Mouse (Mus musculus): ENCODE results near the gene Zfp853. TPM values are rescaled to one million over a fixed set of nuclear protein-coding genes. Genes with fewer than 3 reads are reported as not detected.

The Zfp853 gene
- polyA plus RNA-seq, 1 experiment from 2014 or later: 0.34 TPM

- no peak for ATAC-seq (ENCODE audit: insufficient number of reproducible peaks, insufficient read depth, low FRiP score, low TSS enrichment, low read depth)
- Histone ChIP-seq H3K9me3 (no peaks in the 10 kb centered on the region), H3K27ac (no peak overlapping the region), H3K4me1 (peaks cover 31% of the 10 kb centered on the region), H3K4me3 (no peak overlapping the region), H3K36me3 (no peaks in the 10 kb centered on the region), H3K4me2 (no peak overlapping the region), H3K9ac (no peak overlapping the region), H3K27me3 (peaks cover 100% of the 10 kb centered on the region)
- WGBS: 69% methylated on average over 9 of the region's 9 CpGs
Observed at GRCm38 (mm10) chr5:143289299-143289698, 4.1 kb downstream of the Zfp853 start.

- H3K9me3 ChIP-seq: no peaks in the 10 kb centered on the region
- ATAC-seq (ENCODE audit: insufficient number of reproducible peaks, insufficient read depth, low FRiP score, low TSS enrichment, low read depth): no peak
- peaks cover 96% of the 10 kb centered on the region for H3K27me3 ChIP-seq
- H3K4me2 ChIP-seq: peak overlapping the region; percentile 57
- no peaks in the 10 kb centered on the region for H3K36me3 ChIP-seq
- H3K9ac ChIP-seq: peak overlapping the region; percentile 59
- H3K27ac ChIP-seq: no peak overlapping the region
- 11% methylated on average over 9 of the region's 9 CpGs for WGBS
- H3K4me1 ChIP-seq: peaks cover 23% of the 10 kb centered on the region
- H3K4me3 ChIP-seq: peak overlapping the region; percentile 34
Observed at GRCm38 (mm10) chr5:143288378-143288911, 5.0 kb downstream of the Zfp853 start.

GRCm38 (mm10) chr5:143287774-143288328 is 5.6 kb downstream of the Zfp853 start:
- Histone ChIP-seq H3K9me3 (no peaks in the 10 kb centered on the region), H3K36me3 (no peaks in the 10 kb centered on the region), H3K4me3 (peak overlapping the region; percentile 34), H3K4me2 (peak overlapping the region; percentile 57), H3K9ac (peak overlapping the region; percentile 59), H3K27ac (no peak overlapping the region), H3K27me3 (peaks cover 90% of the 10 kb centered on the region), H3K4me1 (peaks cover 18% of the 10 kb centered on the region)
- no peak for ATAC-seq (ENCODE audit: insufficient number of reproducible peaks, insufficient read depth, low FRiP score, low TSS enrichment, low read depth)
- 3% methylated on average over 48 of the region's 48 CpGs for WGBS

GRCm38 (mm10) chr5:143284762-143285161 is 8.7 kb downstream of the Zfp853 start:
- ATAC-seq (ENCODE audit: insufficient number of reproducible peaks, insufficient read depth, low FRiP score, low TSS enrichment, low read depth): no peak
- H3K27me3 ChIP-seq: peaks cover 71% of the 10 kb centered on the region

GRCm38 (mm10) chr5:143279247-143279646 is 14.2 kb downstream of the Zfp853 start:
- H3K4me1 ChIP-seq: no peaks in the 10 kb centered on the region
- no peak for ATAC-seq (ENCODE audit: insufficient number of reproducible peaks, insufficient read depth, low FRiP score, low TSS enrichment, low read depth)
- WGBS: 29% methylated on average over 10 of the region's 10 CpGs

More at GRCm38 (mm10) chr5:143284762-143285161, 8.7 kb downstream of the Zfp853 start:
- Histone ChIP-seq H3K4me1 (peaks cover 13% of the 10 kb centered on the region), H3K9ac (no peak overlapping the region), H3K4me2 (no peak overlapping the region), H3K4me3 (no peak overlapping the region), H3K36me3 (no peaks in the 10 kb centered on the region), H3K27ac (no peak overlapping the region), H3K9me3 (no peaks in the 10 kb centered on the region)
- 45% methylated on average over 6 of the region's 6 CpGs for WGBS

GRCm38 (mm10) chr5:143275761-143276160 is 17.7 kb downstream of the Zfp853 start:
- Histone ChIP-seq H3K27ac (no peak overlapping the region), H3K4me2 (no peak overlapping the region), H3K4me3 (no peak overlapping the region), H3K36me3 (no peaks in the 10 kb centered on the region), H3K9me3 (no peaks in the 10 kb centered on the region), H3K9ac (no peak overlapping the region), H3K27me3 (peaks cover 34% of the 10 kb centered on the region), H3K4me1 (peaks cover 8% of the 10 kb centered on the region)
- ATAC-seq (ENCODE audit: insufficient number of reproducible peaks, insufficient read depth, low FRiP score, low TSS enrichment, low read depth): no peak
- 48% methylated on average over 5 of the region's 5 CpGs for WGBS

More at GRCm38 (mm10) chr5:143279247-143279646, 14.2 kb downstream of the Zfp853 start:
- Histone ChIP-seq H3K4me2 (no peak overlapping the region), H3K36me3 (no peaks in the 10 kb centered on the region), H3K27me3 (peaks cover 45% of the 10 kb centered on the region), H3K9ac (no peak overlapping the region), H3K4me3 (no peak overlapping the region), H3K9me3 (no peaks in the 10 kb centered on the region), H3K27ac (no peak overlapping the region)

- no peak overlapping the region for H3K4me2 ChIP-seq
- H3K27me3 ChIP-seq: peaks cover 19% of the 10 kb centered on the region
- no peak overlapping the region for H3K27ac ChIP-seq
- H3K4me1 ChIP-seq: peaks cover 27% of the 10 kb centered on the region
- H3K36me3 ChIP-seq: no peaks in the 10 kb centered on the region
- no peak overlapping the region for H3K9ac ChIP-seq
- ATAC-seq (ENCODE audit: insufficient number of reproducible peaks, insufficient read depth, low FRiP score, low TSS enrichment, low read depth): peak; percentile 18; the same call in 1 of the 2 replicates
- H3K9me3 ChIP-seq: no peaks in the 10 kb centered on the region
- 76% methylated on average over 16 of the region's 16 CpGs for WGBS
- no peak overlapping the region for H3K4me3 ChIP-seq
Observed at GRCm38 (mm10) chr5:143272540-143273330, 20.7 kb downstream of the Zfp853 start.

- Histone ChIP-seq H3K36me3 (no peaks in the 10 kb centered on the region), H3K27me3 (peaks cover 13% of the 10 kb centered on the region), H3K4me1 (peaks cover 27% of the 10 kb centered on the region), H3K4me3 (no peak overlapping the region), H3K27ac (no peak overlapping the region), H3K9me3 (no peaks in the 10 kb centered on the region), H3K4me2 (no peak overlapping the region), H3K9ac (no peak overlapping the region)
- ATAC-seq (ENCODE audit: insufficient number of reproducible peaks, insufficient read depth, low FRiP score, low TSS enrichment, low read depth): no peak
- WGBS: 61% methylated on average over 3 of the region's 3 CpGs
Observed at GRCm38 (mm10) chr5:143272108-143272507, 21.3 kb downstream of the Zfp853 start.

GRCm38 (mm10) chr5:143271642-143272041 is 21.8 kb downstream of the Zfp853 start:
- Histone ChIP-seq H3K27ac (no peak overlapping the region), H3K36me3 (no peaks in the 10 kb centered on the region), H3K9me3 (no peaks in the 10 kb centered on the region), H3K4me1 (peaks cover 27% of the 10 kb centered on the region), H3K9ac (no peak overlapping the region), H3K4me3 (no peak overlapping the region), H3K4me2 (no peak overlapping the region), H3K27me3 (peaks cover 10% of the 10 kb centered on the region)
- WGBS: 80% methylated on average over 6 of the region's 6 CpGs
- ATAC-seq (ENCODE audit: insufficient number of reproducible peaks, insufficient read depth, low FRiP score, low TSS enrichment, low read depth): no peak

GRCm38 (mm10) chr5:143270151-143270519 is 23.3 kb downstream of the Zfp853 start:
- peak overlapping the region; percentile 92 for H3K9ac ChIP-seq
- peak overlapping the region; percentile 82 for H3K4me3 ChIP-seq
- H3K4me2 ChIP-seq: peak overlapping the region; percentile 86
- H3K27ac ChIP-seq: no peak overlapping the region; the same call in 1 of the 2 replicates
- H3K9me3 ChIP-seq: no peaks in the 10 kb centered on the region
- no peak for ATAC-seq (ENCODE audit: insufficient number of reproducible peaks, insufficient read depth, low FRiP score, low TSS enrichment, low read depth)
- H3K36me3 ChIP-seq: peaks cover under 1% of the 10 kb centered on the region; the same call in 1 of the 2 replicates
- H3K27me3 ChIP-seq: no peaks in the 10 kb centered on the region
- WGBS: 6% methylated on average over 12 of the region's 12 CpGs
- peaks cover 27% of the 10 kb centered on the region for H3K4me1 ChIP-seq

- peak within 1 kb of the TSS; percentile 86 for H3K4me2 ChIP-seq
- peak within 1 kb of the TSS; percentile 82 for H3K4me3 ChIP-seq
- H3K9me3 ChIP-seq: no peaks in the 10 kb centered on the region
- H3K4me1 ChIP-seq: peaks cover 27% of the 10 kb centered on the region
- no peaks in the 10 kb centered on the region for H3K27me3 ChIP-seq
- H3K36me3 ChIP-seq: peaks cover 6% of the 10 kb centered on the region
- WGBS: 1% methylated on average over 75 of the region's 79 CpGs
- H3K27ac ChIP-seq: peak within 1 kb of the TSS; percentile 71
- peak within 1 kb of the TSS; percentile 92 for H3K9ac ChIP-seq
- peak; percentile 65 for ATAC-seq (ENCODE audit: insufficient number of reproducible peaks, insufficient read depth, low FRiP score, low TSS enrichment, low read depth)
Observed at GRCm38 (mm10) chr5:143269363-143270150, 23.9 kb downstream of the Zfp853 start, which contains the start of gene Zfp316. Gene Zfp316, minus strand, starts transcription at chr5:143270022.
